16 mouse cellular contexts compared by ENCODE assay signal in the genomic region with DNA sequence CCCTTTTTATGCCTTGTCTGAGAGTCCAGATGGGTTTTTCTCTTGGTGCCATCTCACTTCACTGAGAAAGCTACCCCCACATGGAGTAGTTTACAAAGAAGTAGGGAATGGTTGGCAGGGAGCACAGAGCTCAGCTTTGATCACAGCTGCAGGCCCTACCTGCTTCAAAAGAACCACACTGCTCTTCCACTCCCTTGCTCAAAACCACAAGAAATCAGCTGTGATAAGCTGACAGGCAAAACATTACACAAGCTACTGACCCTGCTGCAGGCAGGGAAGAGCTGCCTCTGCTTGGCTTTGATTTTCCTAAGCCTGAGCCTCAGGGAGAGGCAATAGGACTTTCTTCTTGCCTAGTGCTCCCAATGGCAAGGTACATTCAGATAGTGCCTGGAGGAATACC.
DNase-seq lines count a peak whose midpoint lies in the region; ATAC-seq and TF ChIP-seq lines count a peak whose summit lies in the region.
"Had no signal": no experiment of that assay in that cellular context is flagged by ENCODE, and none has a peak within 500 bp of the region (broad histone marks: within the 10 kb centered on the region; RNA-seq: fewer than 3 reads in every experiment).

No protein-coding gene starts in this region.

- H3K27ac ChIP-seq in intestine, postnatal 0 days (ENCODE audit: low read depth, low read length): no peak overlapping the region
- H3K27ac ChIP-seq: kidney, embryonic 15.5 days; limb, embryonic 12.5 days had no signal

- H3K9me3 ChIP-seq in intestine, postnatal 0 days (ENCODE audit: control insufficient read depth): no peaks in the 10 kb centered on the region
- H3K9me3 ChIP-seq: kidney, embryonic 15.5 days; limb, embryonic 12.5 days had no signal

- H3K27me3 ChIP-seq in intestine, postnatal 0 days (replicated peaks; ENCODE audit: control insufficient read depth, insufficient read depth, low read length): no peaks in the 10 kb centered on the region
- H3K27me3 ChIP-seq: kidney, embryonic 15.5 days had no signal

- no peaks in the 10 kb centered on the region; the same call in 1 of the 2 replicates for H3K36me3 ChIP-seq in intestine, postnatal 0 days (ENCODE audit: control insufficient read depth, insufficient read depth)
- H3K36me3 ChIP-seq: kidney, embryonic 15.5 days; limb, embryonic 12.5 days had no signal

- intact Hi-C loops in gastrocnemius, postnatal 36 days (cut with DNase I): no loop called here

- DNase-seq in frontal cortex, postnatal 10 days (ENCODE audit: low spot score in 2 of 2): no peak
- peak; percentile 22 for DNase-seq in retina, postnatal 1 day
- DNase-seq in retina, embryonic 14.5 days (ENCODE audit: low spot score): no peak
- peak; percentile 22 to 24 for DNase-seq in thymus, postnatal 36 days
- DNase-seq in gastrocnemius, postnatal 36 days: no peak
- DNase-seq: adrenal gland, postnatal 25 days; cerebellum, adult 2 months; heart, adult 18-20 months; heart, postnatal 14 days; layer of hippocampus, postnatal 36 days; lung, embryonic 14.5 days had no signal

- H3K4me1 ChIP-seq in intestine, postnatal 0 days (replicated peaks; ENCODE audit: control insufficient read depth, insufficient read depth, low read length): no peaks in the 10 kb centered on the region
- H3K4me1 ChIP-seq: kidney, embryonic 15.5 days had no signal

- peak; percentile 90 for ATAC-seq in frontal cortex, adult (ENCODE audit: low TSS enrichment)
- ATAC-seq in megakaryocyte-erythroid progenitor cell, adult 5-6 weeks (replicated peaks; ENCODE audit: low FRiP score, low TSS enrichment, poor library complexity, severe bottlenecking): 0 out of 2 replicates have a peak, but pooled peaks have one; percentile 12
- no peak for ATAC-seq in intestine, postnatal 0 days

- no peak overlapping the region for H3K9ac ChIP-seq in intestine, postnatal 0 days (ENCODE audit: low read depth, low read length)
- H3K9ac ChIP-seq: kidney, embryonic 15.5 days; limb, embryonic 12.5 days; lung, embryonic 14.5 days had no signal

- H3K4me3 ChIP-seq in intestine, postnatal 0 days (ENCODE audit: low read depth, low read length): no peak overlapping the region
- H3K4me3 ChIP-seq: kidney, embryonic 15.5 days; limb, embryonic 12.5 days had no signal

- H3K4me2 ChIP-seq in intestine, postnatal 0 days (replicated peaks; ENCODE audit: low read depth): no peak overlapping the region
- H3K4me2 ChIP-seq: kidney, embryonic 15.5 days; limb, embryonic 12.5 days; lung, embryonic 14.5 days had no signal

- no peak for TF ChIP-seq CTCF in intestine, postnatal 0 days (IDR thresholded peaks at IDR 0.05; ENCODE audit: low read depth)

Comparison
In these comparisons a context has a peak if more than half of its experiments do, and no peak if none do; other contexts are left out.
1. DNase-seq: peak in retina, postnatal 1 day (single experiment) and thymus, postnatal 36 days (2 of 2); none in frontal cortex, postnatal 10 days (0 of 2), retina, embryonic 14.5 days (single experiment) and gastrocnemius, postnatal 36 days (0 of 2).